Mouse (Mus musculus): ENCODE data around the gene Ky. TPM values are rescaled to one million over a fixed set of nuclear protein-coding genes. Genes with fewer than 3 reads are reported as not detected.
A peak's percentile ranks its signal among the peaks of the same experiment; 100 is the strongest.

Gene Ky
- total RNA-seq, 2 experiments from 2014 or later: 2.3 to 3.5 TPM

DNA sequence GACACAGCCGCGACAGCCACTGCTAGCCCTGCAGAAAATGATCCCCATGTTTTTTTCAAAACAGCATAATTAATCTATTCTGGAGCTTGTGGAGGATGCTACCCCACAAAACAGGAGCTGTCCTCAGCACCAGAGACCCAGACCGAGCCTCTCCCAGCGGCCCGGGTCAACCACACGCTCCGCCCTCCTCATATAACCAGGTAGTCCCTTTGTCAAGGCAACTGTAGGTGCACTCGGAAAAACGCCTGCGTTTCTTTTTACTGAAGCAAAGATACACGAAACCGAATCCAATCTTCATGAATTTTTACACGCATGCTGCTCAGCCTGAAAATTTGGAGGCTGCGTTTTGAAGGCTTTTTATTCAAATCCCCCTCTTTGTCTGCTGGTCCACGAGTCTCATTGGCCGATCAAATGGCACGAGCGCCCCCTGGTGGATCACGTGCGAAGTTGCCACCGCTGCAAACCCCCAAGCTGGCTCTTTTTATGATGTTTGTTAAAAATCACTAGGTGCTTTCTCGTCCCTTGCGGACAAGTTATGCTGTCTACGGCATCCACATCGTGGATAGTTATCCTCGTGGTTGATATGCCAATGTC, 39.3 kb downstream of the Ky start:
- intact Hi-C loops (cut with DNase I): loop anchor here (2.0 to 10.0 kb wide), 4 partner anchors 142 to 1230 kb away; no protein-coding TSS in a partner anchor
- DNase-seq (ENCODE audit: extremely low spot score in 1 of 2, low spot score in 2 of 2): peak; percentile 82 to 84

DNA sequence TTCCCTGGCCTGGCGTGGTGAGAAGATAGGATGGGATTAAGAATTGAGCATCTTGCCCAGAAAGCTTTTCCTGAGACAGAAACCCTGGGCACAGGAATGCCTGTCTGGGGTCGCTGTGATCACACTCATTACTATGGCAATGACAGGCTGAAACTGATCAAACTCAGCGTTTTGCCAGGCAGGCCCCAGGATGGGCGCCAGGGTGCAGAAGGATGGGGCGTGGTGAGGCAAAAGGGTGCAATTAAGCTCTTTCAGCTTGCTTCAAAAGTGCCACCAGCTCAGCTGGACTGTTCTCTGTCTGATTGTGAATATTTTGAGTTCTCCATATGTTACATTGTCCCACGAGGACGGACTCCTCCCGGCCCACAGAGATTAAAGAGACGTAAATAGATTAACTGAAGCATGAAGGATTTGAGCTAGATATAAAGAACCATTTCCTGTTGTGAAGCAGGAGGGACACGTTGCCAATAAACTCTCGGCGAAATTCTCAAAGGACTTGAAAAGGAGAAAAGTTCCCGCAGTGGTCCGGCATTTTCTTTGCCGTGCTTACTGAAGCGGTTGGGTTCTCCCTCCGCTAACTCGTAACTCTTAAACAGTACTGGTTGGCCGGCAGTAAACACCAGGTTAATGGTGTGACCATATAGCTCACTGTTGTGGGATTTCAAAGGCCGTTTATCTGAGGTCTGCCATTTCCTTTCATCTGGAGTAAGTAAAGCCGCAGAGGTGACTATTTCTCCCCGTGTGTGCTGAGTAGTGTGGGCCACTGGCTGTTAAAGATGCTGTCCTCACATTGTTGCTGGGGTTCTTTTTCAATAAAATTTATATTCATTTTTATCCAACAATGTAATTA, 40.1 kb downstream of the Ky start:
- DNase-seq (ENCODE audit: extremely low spot score in 1 of 2, low spot score in 2 of 2): peak in 1 of 2 experiments; percentile 36
- intact Hi-C loops (cut with DNase I): loop anchor here (2.0 to 10.0 kb wide), 4 partner anchors 143 to 1231 kb away; no protein-coding TSS in a partner anchor

DNA sequence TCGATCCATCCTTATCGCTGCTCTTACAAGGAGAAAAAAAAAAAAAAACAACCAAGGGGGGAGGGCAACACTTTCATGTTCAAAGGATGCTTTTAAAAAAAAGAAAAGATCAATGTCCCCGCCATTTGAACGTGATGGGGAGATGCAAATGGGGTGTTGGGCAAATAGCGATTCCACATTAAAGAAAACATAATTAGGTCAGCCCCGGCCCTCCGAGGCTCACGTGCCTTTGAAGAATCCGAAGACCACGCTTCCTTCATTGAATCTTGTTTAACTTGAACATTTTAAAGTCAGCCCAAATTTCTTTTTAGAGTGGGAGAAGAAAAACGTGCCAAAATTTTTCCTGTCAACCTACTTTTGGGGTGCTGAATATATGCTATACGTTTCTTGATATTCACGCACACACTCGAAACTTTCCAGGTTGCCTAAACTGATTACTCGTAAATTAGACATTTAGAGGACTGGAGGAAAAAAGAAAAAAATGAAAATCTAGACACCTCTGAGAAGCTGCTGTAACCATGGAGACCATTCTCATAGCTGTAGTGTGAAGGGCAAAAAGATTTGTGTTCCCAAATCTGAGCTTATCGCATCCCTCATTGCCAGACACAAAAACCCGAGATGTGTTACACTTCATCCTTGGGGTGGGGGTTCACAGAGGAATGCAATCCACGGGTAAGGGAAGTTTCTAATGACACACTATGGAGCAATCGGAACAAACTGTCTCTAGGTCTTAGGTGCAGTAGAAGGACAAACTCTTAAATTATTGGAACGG, 40.9 kb downstream of the Ky start:
- DNase-seq (ENCODE audit: extremely low spot score in 1 of 2, low spot score in 2 of 2): peak in 1 of 2 experiments; percentile 5
- intact Hi-C loops (cut with DNase I): loop anchor here (10.0 kb wide), 3 partner anchors 542 to 1232 kb away; no protein-coding TSS in a partner anchor

DNA sequence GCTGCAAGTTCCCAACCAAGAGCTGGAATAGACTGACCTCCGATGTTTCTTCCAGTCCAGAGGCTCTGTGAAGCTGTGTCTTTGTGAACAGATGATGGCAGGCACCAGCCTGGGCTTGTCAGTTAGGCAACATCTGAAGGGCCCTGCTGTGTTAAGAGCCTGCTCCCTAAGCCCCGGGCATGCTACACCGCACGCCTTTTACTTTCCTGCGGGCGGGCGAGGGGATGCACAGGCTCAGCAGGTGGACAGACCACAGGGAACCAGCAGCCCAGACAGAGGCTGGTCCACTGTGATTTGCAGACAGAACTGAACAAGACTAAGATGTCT, 41.4 kb downstream of the Ky start:
- intact Hi-C loops (cut with DNase I): loop anchor here (10.0 kb wide), 3 partner anchors 542 to 1232 kb away; no protein-coding TSS in a partner anchor
- DNase-seq (ENCODE audit: extremely low spot score in 1 of 2, low spot score in 2 of 2): peak in 1 of 2 experiments; percentile 16

DNA sequence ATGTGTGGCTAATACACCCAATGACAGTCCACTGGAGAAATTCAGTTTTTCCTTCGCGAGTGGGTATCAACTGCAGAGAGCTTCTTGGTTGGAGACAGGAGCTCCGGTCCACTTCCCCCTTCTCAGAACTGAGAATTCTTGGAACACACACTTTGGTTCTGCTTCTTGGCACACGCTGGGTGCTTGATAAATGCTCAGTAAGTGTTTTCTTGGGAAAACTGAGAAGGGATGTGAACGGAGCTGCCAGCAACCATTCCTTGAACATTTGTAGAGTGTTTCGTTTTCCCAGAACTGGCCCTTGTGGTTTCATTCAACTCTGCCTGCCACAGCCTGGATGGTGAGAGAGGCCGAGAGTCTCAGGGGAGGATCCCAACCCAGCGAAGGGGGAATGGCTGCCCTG, 43.7 kb downstream of the Ky start:
- intact Hi-C loops (cut with DNase I): loop anchor here (10.0 kb wide), 3 partner anchors 544 to 1234 kb away; no protein-coding TSS in a partner anchor
- no peak for DNase-seq (ENCODE audit: extremely low spot score in 1 of 2, low spot score in 2 of 2)

DNA sequence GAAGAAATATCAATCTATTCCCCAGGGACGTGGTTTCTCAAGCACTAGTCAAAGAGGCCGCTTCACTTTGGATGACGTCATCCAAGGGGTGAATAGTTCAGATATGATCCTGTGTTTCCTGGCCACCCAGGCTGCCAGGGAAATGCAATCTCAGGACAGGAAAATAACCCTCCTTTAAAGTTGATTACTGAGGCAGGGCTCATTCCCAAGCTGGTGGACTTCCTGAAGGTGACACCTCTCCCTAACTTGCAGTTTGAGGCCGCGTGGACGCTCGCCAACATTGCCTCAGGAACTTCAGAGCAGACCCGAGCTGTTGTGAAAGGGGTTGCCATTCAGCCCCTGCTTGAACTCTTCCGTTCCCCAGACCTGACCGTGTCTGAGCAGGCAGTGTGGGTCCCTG, 46.2 kb downstream of the Ky start:
- intact Hi-C loops (cut with DNase I): no loop called here
- peak in 1 of 2 experiments; percentile 47 for DNase-seq (ENCODE audit: extremely low spot score in 1 of 2, low spot score in 2 of 2)

DNA sequence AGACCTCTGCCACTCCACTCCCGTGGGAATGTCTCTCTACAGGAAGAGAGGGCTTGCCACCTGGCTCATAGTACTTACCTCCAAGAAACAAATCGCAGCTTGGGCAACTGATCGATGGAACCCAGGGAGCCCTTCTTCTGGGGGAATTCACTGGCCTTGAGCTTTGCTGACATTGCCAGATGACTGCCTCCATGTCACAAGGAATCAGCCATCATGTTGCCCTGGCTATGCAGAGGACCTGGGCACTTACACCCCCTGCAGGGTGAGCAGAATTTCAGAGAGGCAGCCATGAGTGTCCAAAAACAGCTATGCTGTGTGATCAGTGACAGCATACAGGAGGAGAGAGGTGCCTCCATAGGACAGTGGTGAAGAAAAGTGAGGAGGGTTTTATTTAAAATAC, 48.2 kb downstream of the Ky start:
- no peak for DNase-seq (ENCODE audit: extremely low spot score in 1 of 2, low spot score in 2 of 2)
- intact Hi-C loops (cut with DNase I): no loop called here

DNA sequence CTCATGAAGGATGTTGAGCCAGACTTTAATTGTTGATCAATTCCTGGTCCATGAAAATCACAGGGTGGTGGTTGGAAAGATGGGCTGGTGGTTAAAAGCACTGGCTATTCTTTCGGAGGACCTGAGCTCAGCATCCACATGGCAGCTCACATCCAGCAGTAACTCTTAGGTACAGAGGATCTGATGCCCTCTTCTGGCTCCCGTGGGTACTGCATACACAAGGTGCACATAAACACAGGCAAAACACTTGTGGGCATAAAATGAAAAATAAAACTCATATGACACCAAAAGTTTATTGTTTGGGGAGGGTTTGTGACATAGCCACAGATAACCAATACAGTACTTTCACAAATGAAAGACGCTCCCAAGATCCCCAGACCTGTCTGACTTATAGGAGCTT, 52.9 kb downstream of the Ky start:
- intact Hi-C loops (cut with DNase I): no loop called here
- no peak for DNase-seq (ENCODE audit: extremely low spot score in 1 of 2, low spot score in 2 of 2)

DNA sequence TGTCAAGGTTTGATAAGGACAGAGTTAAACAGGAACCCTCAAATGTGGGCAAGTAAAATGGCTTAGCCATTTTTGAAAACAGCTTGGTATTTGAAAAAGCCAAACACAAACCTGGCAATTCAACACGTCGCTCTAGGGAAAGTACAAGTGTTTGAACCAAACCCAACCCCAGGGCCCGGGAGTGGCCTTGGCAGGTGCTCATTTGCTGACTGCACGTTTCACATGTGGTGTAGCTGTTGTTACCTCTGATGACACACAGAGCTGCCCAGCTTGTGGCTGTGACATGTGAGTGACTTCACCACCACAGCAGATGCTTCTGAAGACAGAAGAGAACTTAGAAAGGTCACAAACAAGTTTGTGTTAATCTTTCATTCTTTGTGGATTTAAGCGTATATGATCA, 67.3 kb downstream of the Ky start:
- DNase-seq (ENCODE audit: extremely low spot score in 1 of 2, low spot score in 2 of 2): no peak
- intact Hi-C loops (cut with DNase I): no loop called here

DNA sequence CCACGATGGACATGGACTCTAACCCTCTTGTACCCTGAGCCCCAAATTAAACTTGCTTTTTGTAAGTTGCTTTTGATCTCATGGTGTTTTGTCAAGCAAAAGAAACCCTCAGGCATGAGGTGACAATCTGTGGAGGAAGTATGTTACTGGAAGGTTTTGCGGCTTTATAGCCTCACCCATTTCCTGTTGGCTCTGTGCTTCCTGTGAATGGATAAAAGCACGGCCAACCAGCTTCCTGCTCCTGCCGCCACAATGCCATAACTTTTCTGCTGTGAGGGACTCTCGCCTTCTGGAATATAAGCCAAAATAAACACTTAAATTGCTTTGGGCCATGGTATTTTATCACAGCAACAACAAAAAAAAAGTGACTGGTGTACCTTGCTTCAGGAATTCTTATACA, 71.9 kb downstream of the Ky start:
- intact Hi-C loops (cut with DNase I): no loop called here
- DNase-seq (ENCODE audit: extremely low spot score in 1 of 2, low spot score in 2 of 2): no peak

DNA sequence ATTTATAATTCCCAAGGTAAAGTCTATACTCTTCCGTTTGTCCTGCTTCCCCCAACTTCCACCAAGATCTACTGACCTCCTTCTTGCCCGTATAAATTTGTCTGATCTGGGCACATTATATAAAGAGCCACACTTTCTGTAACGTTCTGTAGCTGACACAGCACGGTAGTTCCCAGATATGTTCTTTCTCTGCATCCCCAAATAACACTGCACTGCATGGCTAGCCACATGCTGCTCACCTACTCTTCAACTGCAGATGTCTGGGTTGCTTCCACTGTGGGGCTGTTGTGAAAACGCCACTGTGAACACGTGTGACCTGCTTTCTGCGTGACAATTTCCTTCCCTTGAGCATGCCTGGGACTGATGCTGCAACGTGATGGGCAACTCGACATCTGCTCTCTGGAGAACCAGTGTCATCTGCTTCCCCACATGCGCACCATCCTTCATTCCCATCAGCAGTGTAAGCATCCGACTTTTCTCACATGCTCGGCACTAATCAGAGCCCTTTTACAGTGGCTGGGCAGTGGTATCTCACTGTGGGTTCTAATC, 76.4 kb downstream of the Ky start:
- intact Hi-C loops (cut with DNase I): no loop called here
- DNase-seq (ENCODE audit: extremely low spot score in 1 of 2, low spot score in 2 of 2): no peak

DNA sequence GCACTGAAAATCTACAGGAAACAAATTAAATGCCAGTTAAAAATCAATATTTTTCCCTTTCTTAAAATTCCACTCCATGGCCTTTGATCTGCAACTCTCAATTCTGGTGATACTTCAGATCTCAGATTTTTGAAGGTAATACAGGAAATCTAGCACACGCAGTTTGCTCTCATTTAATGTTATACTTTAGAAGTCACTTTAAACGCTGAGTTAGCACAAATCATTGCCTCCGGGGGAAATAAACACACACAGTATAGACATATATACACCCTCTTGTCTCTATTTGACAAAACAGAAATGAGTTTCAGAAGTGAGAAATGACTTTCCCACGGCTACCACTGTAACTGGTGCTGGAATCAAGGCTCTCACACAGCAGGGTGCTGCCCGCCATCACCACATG, 81.8 kb downstream of the Ky start:
- no peak for DNase-seq (ENCODE audit: extremely low spot score in 1 of 2, low spot score in 2 of 2)
- intact Hi-C loops (cut with DNase I): no loop called here

DNA sequence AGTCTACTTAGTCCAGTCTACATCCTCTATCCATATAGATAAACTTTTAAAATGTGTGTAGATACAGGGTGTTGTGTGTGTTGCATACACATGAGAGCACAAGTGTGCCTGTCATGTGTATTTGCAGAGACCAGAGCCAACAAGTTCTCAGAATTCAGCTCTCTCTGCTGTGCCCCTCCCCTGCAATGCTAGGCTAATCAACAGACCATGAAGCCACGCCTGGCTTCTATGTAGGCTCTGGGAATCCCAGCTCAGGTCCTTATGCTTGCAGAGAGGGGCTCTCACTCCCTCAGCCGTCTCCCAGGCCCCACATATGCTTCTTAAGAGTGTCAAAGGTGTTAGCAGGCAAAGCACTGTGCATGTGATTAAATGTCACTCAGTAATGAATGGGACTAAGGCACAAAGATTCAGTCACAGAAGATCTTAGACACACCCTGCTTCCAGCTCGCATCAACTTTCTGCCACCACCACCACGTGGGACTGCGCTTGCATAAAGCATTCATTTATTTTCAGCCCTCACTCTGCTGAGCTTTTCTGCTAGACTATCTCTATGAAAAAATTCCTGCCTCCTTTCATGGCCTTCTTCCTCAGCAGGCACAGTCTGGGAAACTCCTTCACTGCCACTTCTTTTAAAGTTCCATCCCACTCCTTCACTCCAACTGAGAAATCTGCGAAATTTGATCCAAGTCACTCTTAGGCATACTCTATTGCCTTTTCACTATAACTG, 89.3 kb downstream of the Ky start:
- intact Hi-C loops (cut with DNase I): no loop called here
- DNase-seq (ENCODE audit: extremely low spot score in 1 of 2, low spot score in 2 of 2): no peak

Other genes with a start within 250 kb of the Ky start
- gene Ephb1, start 151.1 kb upstream of the Ky start, total RNA-seq (2021): 10 to 100 TPM; 37.7 to 37.8 TPM
- gene Anapc13, start 120.5 kb downstream of the Ky start, total RNA-seq (2021): 10 to 100 TPM; 95.2 to 96.2 TPM
- gene Cep63, start 120.8 kb downstream of the Ky start, total RNA-seq (2021): 10 to 100 TPM; 26.8 to 28.7 TPM
- gene Amotl2, start 210.9 kb downstream of the Ky start, total RNA-seq (2021): 10 to 100 TPM; 15.2 to 16.5 TPM

Measured in left cerebral cortex, postnatal 10 days (tissue).